Mouse (Mus musculus) thymus, postnatal 0 days (tissue): ENCODE data around the gene Bloc1s5. TPM values are rescaled to one million over a fixed set of nuclear protein-coding genes. Genes with fewer than 3 reads are reported as not detected.
"Not testable (repeated sequence)": the region's sequence is repeated elsewhere in the genome, so short reads cannot be mapped to it uniquely, and the experiment has no call there.

ENCODE experiments used
- DNase-seq: peaks from one replicate; pipeline ENCODE4 v3.0.0-alpha.2; 2015; ENCODE audit warnings: low spot score
- polyA plus RNA-seq: library from polyadenylated mRNA; unstranded; fragments of >200 nt; fragmentation: Nextera tagmentation; extraction: Ambion mirVana; gene quantifications from 2 replicates; pipeline ENCODE4 v1.2.1, GENCODE M21; 2015

The Bloc1s5 gene
- polyA plus RNA-seq, 1 experiment from 2014 or later: 10.1 TPM

DNA sequence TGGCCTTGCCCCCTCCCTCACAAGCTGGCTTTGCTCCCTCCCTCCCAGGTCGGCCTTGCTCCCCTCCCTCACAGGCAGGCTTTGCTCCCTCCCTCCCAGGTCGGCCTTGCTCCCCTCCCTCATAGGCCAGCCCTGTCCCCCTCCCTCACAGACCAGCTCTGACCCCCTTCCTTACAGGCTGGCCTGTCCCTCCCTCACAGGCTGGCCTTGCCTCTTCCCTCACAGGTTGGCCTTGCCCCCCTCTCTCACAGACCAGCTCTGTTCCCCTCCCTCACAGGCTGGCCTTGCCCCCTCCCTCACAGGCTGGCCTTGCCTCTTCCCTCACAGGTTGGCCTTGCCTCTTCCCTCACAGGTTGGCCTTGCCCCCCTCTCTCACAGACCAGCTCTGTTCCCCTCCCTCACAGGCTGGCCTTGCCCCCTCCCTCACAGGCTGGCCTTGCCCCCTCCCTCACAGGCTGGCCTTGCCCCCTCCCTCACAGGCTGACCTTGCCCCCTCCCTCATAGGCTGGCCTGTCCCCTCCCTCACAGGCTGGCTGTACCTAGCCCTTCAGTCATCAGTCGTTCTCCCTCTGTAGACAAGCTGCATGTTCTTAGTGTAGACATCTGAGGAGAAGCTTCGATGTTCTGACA, 16.8 kb downstream of the Bloc1s5 start:
- DNase-seq: not testable (repeated sequence)

- no peak for DNase-seq
Measured at GRCm38 (mm10) chr13:38616887-38617286, 18.0 kb downstream of the Bloc1s5 start.

- no peak for DNase-seq
Measured at GRCm38 (mm10) chr13:38615656-38616055, 19.3 kb downstream of the Bloc1s5 start.

GRCm38 (mm10) chr13:38614298-38614697, 20.6 kb downstream of the Bloc1s5 start:
- no peak for DNase-seq

DNA sequence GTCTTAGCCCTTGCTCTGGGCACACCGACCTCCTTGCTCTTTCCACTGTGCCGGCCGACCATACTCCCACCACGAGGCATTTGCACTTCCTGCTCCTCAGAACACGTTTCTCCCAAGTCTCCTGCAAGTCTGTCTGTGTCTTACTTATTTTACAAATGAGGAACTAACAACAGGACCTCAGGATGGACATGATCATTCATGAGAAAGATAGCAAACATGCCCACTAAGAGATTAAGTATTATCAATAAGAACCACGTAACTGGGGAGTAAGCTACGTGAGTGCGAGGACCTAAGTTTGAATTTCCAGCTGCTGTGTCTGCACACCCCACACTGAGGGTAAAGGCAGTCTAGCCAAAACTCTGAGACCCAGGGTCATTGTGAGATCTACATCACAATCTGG, 21.3 kb downstream of the Bloc1s5 start:
- DNase-seq: no peak

DNA sequence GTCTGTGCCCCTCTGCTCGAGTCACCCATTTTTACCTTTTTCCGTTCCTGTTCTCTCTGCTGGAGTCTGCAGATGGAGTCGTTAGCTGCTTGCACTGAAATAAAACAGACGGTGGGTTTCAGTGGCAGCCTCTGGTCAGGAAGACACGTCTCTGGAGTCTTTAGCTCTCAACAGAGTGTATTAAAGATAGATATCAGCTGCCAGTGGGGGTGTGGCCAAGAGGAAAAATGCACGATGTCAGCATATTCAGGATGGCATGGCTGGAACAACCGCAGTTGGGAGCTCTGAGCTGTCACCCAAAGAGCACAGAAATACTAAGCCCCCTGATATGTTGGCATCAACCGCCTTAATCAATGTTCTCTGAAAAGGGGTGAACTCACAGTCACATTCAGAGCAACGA, 22.3 kb downstream of the Bloc1s5 start:
- no peak for DNase-seq

- DNase-seq: no peak
Measured at GRCm38 (mm10) chr13:38612179-38612578, 22.7 kb downstream of the Bloc1s5 start.

GRCm38 (mm10) chr13:38610336-38610735, 24.6 kb downstream of the Bloc1s5 start:
- no peak for DNase-seq

DNA sequence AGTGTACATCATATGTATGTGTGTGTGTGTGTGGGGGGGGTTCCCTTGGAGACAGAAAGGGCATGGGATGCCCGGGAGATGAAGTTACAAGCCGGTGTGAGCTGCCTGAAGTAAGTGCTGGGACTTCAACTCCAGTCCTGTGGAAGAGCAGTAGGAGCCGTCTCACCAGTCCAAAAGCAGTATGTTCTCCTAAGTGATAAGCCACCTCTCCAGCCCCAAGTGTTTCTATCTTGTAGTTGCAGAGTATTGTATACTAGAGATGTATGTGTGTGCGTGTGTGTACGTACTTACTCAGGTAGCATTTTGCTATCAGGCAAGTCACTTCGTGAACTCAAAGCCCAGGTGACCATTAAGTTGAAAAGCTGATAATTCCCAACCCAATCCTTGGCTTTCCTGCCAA, 27.8 kb downstream of the Bloc1s5 start:
- no peak for DNase-seq

DNA sequence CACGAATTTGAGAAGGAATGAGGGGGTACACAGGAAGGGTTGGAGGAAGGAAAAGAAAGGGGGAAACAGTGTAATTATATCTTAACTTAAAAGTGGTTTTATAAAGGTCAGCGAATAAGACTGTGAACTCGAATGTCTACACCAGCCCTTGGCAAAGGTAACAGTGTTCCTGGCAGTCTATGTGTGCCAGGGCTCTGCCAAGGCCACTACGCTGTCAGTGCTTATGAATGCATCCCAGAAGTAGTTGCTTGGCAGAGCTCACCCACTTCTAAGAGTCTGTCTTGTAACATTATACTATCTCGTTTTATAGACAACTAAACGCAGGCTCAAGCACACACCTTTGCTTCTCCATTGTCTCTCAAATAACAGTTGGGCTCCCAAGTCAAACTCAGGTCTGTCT, 29.6 kb downstream of the Bloc1s5 start:
- DNase-seq: no peak

DNA sequence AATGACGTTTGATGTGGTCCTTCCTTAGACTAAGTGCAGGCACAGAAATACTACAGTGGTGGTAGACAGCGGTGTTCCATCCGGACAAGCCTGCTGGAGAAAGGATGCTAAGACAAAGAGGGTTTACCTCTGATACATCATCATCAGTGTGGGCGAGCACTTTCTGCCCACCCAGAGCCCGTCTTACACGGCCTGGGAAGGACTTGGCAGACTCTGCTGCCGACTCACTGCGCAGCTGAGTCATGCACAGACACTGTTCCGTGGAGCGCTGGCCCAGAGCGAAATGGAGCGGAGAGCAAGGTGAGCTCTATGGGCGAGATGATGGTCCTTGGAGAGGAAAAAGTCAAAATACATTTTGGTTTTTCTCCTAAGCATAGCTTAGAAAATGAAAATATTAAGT, 31.9 kb downstream of the Bloc1s5 start:
- DNase-seq: no peak

DNA sequence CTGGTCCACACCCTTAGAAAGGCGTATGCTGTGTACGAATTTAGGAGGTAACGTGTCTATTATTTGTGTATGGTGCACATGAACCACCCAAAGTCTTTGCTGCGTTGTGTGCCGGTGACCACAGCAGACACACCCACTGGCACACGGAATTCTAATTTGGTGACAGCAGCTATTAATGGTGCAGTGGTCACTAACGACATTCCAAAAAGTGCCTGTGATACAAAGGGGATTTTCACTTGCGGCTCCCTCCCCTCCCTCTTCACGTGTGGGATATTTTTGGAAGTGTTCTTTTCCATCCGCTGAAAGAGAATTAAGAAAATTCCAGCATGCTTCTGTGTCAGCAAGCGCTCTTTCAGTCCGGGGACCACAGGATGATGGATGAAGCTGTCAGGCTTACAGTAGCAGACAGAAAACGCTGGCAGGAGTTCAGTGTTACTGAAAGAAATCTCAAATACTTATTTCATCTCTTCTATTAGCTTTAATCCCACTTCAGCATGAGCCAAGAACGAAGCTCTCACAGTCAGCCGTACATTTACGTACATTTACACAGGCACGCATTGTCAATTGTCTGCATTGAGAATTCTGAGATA, 32.6 kb downstream of the Bloc1s5 start:
- no peak for DNase-seq

DNA sequence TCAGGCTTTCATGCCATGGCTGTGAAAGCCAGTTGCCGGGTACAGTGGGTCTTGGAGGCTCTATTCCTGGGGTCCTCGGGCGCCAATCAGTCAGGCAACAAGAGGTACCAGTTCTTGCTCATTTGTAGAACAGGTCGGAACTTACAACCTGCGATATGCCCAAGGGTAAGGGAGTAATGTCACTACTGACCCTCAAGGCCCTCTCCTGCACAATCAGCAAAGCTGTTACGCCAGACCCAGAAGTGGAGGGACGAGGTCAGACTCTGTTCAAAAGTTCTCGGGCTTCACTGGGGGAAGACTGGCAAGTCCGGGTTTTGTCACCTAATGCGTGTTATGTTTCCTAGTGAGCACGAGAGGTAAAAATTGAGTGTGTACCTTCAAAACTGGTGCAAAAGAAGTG, 34.1 kb downstream of the Bloc1s5 start:
- no peak for DNase-seq

DNA sequence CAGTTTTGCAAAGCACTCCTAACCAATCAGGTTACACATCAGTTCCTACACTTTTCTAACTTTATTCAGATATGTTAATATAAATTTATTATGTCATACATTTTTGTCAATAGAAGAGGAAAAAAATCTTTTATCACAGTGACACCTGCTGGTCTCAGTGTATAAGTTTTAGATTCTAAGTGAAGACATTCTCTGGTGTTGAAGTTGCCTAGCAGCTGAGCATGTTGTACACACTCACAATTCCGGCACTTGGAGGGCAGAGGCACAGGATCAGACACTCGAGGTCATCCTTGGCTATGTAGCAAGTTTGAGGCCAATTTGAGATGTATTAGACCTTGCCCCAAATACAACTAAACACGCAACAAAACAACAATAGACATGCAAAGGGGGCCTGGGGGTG, 37.8 kb downstream of the Bloc1s5 start:
- DNase-seq: no peak

GRCm38 (mm10) chr13:38596461-38596860, 38.4 kb downstream of the Bloc1s5 start:
- no peak for DNase-seq

GRCm38 (mm10) chr13:38593114-38593513, 41.8 kb downstream of the Bloc1s5 start:
- no peak for DNase-seq

DNA sequence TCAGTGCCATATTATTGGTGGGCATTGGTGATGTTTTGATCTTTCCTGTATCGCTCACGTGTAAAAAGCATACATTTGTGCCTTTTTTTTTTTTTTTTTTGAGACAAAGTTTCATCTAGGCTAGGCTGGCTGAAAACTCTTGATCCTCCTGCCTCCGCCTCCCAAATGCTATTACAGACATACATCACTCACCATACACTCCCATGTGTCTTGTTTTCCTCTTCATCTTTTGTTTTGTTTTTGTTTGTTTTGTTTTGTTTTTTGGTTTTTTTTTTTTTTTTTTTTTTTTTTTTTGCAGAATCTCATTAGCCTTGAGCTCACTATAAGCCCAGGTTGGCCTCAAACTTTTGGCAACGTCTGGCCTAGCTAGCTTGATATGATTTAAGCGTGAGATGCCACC, 47.6 kb downstream of the Bloc1s5 start:
- no peak for DNase-seq

DNA sequence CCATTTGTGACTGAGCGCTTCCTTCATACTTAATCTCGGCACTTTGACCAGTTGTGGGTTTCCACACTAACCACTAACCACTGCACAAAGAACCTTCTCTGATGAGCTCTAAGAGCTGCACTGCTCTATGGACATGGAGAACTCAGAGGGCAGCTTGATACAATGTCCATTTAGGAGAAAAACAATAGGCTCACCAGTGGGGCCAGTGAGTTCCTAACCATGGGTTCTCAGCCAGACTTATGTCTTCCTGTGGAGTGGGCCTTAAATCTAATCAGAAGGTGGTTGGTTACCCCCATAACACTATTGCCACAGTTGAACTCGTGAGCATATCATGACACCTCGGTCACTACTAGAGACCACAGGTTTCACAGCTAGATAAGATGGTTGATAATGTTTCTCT, 48.5 kb downstream of the Bloc1s5 start:
- no peak for DNase-seq

GRCm38 (mm10) chr13:38582768-38583167, 52.1 kb downstream of the Bloc1s5 start:
- no peak for DNase-seq

DNA sequence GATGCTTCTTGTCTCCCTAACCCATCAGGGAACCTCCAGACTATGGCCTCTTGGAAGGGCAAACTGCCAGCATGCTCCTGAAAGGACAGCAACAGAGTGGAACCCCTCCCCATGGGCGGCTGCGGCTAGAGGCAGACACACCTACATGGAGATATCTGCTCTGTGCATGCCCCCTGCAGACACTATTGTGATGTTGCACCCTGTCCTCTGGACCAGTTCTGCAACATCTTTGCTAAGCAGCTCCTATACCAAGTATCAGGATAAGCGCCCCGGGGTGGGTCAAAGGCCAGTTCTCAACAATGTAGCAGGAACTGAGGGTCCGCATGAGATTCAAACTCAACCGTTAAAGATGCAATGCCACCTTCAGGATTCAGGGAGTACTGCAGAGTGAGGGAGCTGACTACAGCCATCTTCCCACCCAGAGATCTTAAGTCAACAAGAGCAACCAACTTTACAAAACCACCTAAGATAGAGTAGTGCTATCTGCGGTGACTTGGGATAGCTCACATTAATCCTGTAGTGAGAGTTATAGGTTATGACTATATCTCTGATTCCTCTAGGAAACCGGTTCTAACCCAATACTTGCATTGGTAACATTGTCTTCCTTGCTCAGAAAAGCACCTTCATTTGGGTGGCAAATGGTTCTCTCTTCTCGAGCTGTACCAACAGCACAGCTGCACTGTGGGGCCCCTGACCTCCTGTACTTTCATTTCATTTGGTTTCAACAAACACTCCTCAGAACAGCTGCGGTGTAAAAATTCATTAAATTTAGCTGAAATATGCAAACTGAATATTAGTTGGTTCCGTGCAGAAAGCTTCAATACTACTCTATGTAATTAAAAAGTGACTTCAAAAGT, 54.1 kb downstream of the Bloc1s5 start:
- peak; percentile 51 for DNase-seq

DNA sequence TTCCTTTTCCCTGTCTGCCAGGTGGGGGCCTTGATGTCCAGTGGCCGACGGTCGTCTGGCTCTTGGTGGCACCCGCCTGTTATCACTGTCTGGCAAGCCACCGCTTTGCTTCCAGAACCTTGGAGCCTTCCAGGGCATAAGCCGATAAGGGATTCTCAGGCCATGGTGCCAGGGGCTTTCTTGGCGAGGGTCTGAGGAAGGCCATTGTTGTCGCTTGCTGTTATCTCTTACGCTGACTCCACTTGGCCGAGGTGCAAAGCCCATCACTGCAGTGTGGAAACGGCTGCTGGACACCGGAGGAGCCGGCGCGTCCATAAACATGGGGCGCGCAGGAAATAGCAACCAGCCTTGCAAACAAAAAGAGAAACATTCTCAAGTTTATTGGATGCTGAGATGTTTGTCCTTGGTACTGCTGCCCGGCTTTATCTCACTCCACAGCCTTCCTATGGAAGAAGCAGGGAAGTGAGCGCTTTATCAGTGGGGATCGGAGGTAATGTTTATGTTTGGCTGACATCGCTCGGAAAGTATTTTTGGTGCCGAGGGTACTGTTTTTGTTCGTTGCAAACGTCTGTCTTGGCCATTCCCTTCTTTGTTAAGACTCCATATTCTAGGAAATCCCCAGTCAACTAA, 54.8 kb downstream of the Bloc1s5 start:
- no peak for DNase-seq

- no peak for DNase-seq
Measured at GRCm38 (mm10) chr13:38574668-38575067, 60.2 kb downstream of the Bloc1s5 start.
